Mouse (Mus musculus): ENCODE measurements around the gene Dpf2. TPM values are rescaled to one million over a fixed set of nuclear protein-coding genes. Genes with fewer than 3 reads are reported as not detected.
A peak's percentile ranks its signal among the peaks of the same experiment; 100 is the strongest.

The Dpf2 gene
- total and polyA plus RNA-seq, 3 experiments, result 25.0 to 115 (median 36.7) TPM

GRCm38 (mm10) chr19:5848826-5849672 lies 63.8 kb downstream of the Dpf2 start:
- Histone ChIP-seq H3K36me3 (replicated peaks in 1 of 2; ENCODE audit: control insufficient read depth in 1 of 2, insufficient read depth in 1 of 2, low read length in 1 of 2) (peaks cover 21 to 33% of the 10 kb centered on the region in 2 experiments), H3K4me3 (replicated peaks in 1 of 3; ENCODE audit: low read depth in 2 of 3, low read length in 2 of 3, poor library complexity in 1 of 3) (peak overlapping the region; percentile 56 to 61 (median 59)), H3K27me3 (replicated peaks) (no peaks in the 10 kb centered on the region), H3K4me1 (ENCODE audit: control insufficient read depth in 1 of 2, insufficient read depth in 2 of 2) (peaks cover 2 to 40% of the 10 kb centered on the region in 2 experiments; a peak in 3 of 4 replicates), H3K9ac (ENCODE audit: insufficient read depth, low read depth) (peak overlapping the region; percentile 89), H3K27ac (ENCODE audit: insufficient read depth, low read depth) (peak overlapping the region; percentile 96), H3K79me2 (replicated peaks; ENCODE audit: control insufficient read depth, extremely low read depth, insufficient read depth, poor library complexity, severe bottlenecking) (peaks cover 16% of the 10 kb centered on the region), H3K4me2 (ENCODE audit: insufficient read depth, low read depth, poor library complexity, severe bottlenecking) (peak overlapping the region; percentile 59), H3K9me3 (replicated peaks; ENCODE audit: low read length) (no peaks in the 10 kb centered on the region)
- peak; percentile 75 for DNase-seq (ENCODE audit: extremely low read depth)
- in situ Hi-C loops (cut with MboI; ENCODE audit: low pct_ligation_motif_present, low pct_unique_long_range_greater_than_20kb, low sequenced_read_pairs) (loop anchor here (5.0 kb wide), 1 partner anchor 57 kb away; no protein-coding TSS in a partner anchor), dilution Hi-C loops (cut with MboI; ENCODE audit: extremely low pct_ligation_motif_present, extremely low pct_unique_long_range_greater_than_20kb, low sequenced_read_pairs) (no loop called here)
- no peak for TF ChIP-seq ZKSCAN1 (IDR thresholded peaks at IDR 0.05; ENCODE audit: borderline replicate concordance, low read depth, low read length)
- TF ChIP-seq TBP (conservative IDR thresholded peaks at IDR 0.05; ENCODE audit: low read depth, low read length), result 0 out of 2 replicates have a peak, but pooled peaks have one; percentile 37
- peak; percentile 52 for TF ChIP-seq MXI1 (IDR thresholded peaks at IDR 0.05; ENCODE audit: low read depth, low read length)
- TF ChIP-seq MEF2A (IDR thresholded peaks at IDR 0.05; ENCODE audit: borderline replicate concordance, low read depth, low read length), result peak; percentile 49; the same call in 1 of the 2 replicates
- TF ChIP-seq JUN (IDR thresholded peaks at IDR 0.05; ENCODE audit: insufficient read depth, low read depth, low read length), result no peak
- 0 out of 2 replicates have a peak, but pooled peaks have one; percentile 19 for TF ChIP-seq HCFC1 (IDR thresholded peaks at IDR 0.05; ENCODE audit: low read depth, low read length)
- TF ChIP-seq TCF12 (IDR thresholded peaks at IDR 0.05; ENCODE audit: low read depth, low read length), result peak; percentile 73; the same call in 1 of the 2 replicates
- TF ChIP-seq POLR2AphosphoS2 (IDR thresholded peaks at IDR 0.05; ENCODE audit: low read depth, low read length), result peak; percentile 72; the same call in 1 of the 2 replicates
- TF ChIP-seq BHLHE40 (IDR thresholded peaks at IDR 0.05; ENCODE audit: low read depth, low read length), result peak; percentile 75
- TF ChIP-seq MAFK (IDR thresholded peaks at IDR 0.05; ENCODE audit: insufficient replicate concordance, low read length), result 0 out of 2 replicates have a peak, but pooled peaks have one; percentile 9
- TF ChIP-seq POLR2A (IDR thresholded peaks at IDR 0.05; ENCODE audit: low read depth, low read length), result peak; percentile 62
- TF ChIP-seq IRF4 (IDR thresholded peaks at IDR 0.05; ENCODE audit: low read depth, low read length), result 0 out of 2 replicates have a peak, but pooled peaks have one; percentile 28
- TF ChIP-seq SIN3A (IDR thresholded peaks at IDR 0.05; ENCODE audit: low read length), result no peak; the same call in none of the 2 replicates
- TF ChIP-seq MAX (IDR thresholded peaks at IDR 0.05; ENCODE audit: low read length), result 0 out of 2 replicates have a peak, but pooled peaks have one; percentile 8
- no peak for TF ChIP-seq EP300 (IDR thresholded peaks at IDR 0.05; ENCODE audit: low read length)
- TF ChIP-seq ZMIZ1 (IDR thresholded peaks at IDR 0.05; ENCODE audit: low read depth, low read length), result peak; percentile 79
- peak; percentile 44; the same call in 1 of the 2 replicates for TF ChIP-seq CHD1 (IDR thresholded peaks at IDR 0.05; ENCODE audit: low read depth, low read length)
- peak; percentile 73; the same call in 1 of the 2 replicates for TF ChIP-seq RCOR1 (conservative IDR thresholded peaks at IDR 0.05; ENCODE audit: low read depth, low read length)
- TF ChIP-seq ZC3H11A (IDR thresholded peaks at IDR 0.05; ENCODE audit: low read depth, low read length), result no peak
- TF ChIP-seq MYC (IDR thresholded peaks at IDR 0.05; ENCODE audit: low read depth, low read length), result 0 out of 2 replicates have a peak, but pooled peaks have one; percentile 12
- no peak for TF ChIP-seq CTCF (conservative IDR thresholded peaks at IDR 0.05 in 1 of 2, IDR thresholded peaks at IDR 0.05 in 1 of 2; ENCODE audit: low read depth in 2 of 2, low read length in 2 of 2)
- 0 out of 2 replicates have a peak, but pooled peaks have one; percentile 16 for TF ChIP-seq SMC3 (IDR thresholded peaks at IDR 0.05; ENCODE audit: low read depth, low read length)
- TF ChIP-seq MAZ (IDR thresholded peaks at IDR 0.05; ENCODE audit: low read depth, low read length), result peak; percentile 52
- TF ChIP-seq CHD2 (IDR thresholded peaks at IDR 0.05; ENCODE audit: low read length), result no peak; the same call in none of the 2 replicates
- no peak for TF ChIP-seq NRF1 (IDR thresholded peaks at IDR 0.05; ENCODE audit: low read depth, low read length)
- TF ChIP-seq NELFE (IDR thresholded peaks at IDR 0.05; ENCODE audit: low read depth, low read length), result no peak; the same call in 1 of the 2 replicates
- TF ChIP-seq UBTF (IDR thresholded peaks at IDR 0.05; ENCODE audit: low read depth, low read length), result peak; percentile 67; the same call in 1 of the 2 replicates

All from CH12.LX (cell line).